Mouse (Mus musculus): ENCODE results near the gene Gfm2.
A peak's percentile ranks its signal among the peaks of the same experiment; 100 is the strongest.

Gfm2 gene

GRCm38 (mm10) chr13:97137466-97138400 lies at the start of gene Gfm2, which contains the start of gene Nsa2:
Gfm2 (plus strand) TSS chr13:97137937.
Nsa2 (minus strand) TSS chr13:97137937.
- TF ChIP-seq GATA4 (IDR thresholded peaks at IDR 0.05; ENCODE audit: insufficient replicate concordance, low read length): no peak

GRCm38 (mm10) chr13:97088183-97088582 lies 49.6 kb upstream of the Gfm2 start:
- no peak for TF ChIP-seq GATA4 (IDR thresholded peaks at IDR 0.05; ENCODE audit: insufficient replicate concordance, low read length)

DNA sequence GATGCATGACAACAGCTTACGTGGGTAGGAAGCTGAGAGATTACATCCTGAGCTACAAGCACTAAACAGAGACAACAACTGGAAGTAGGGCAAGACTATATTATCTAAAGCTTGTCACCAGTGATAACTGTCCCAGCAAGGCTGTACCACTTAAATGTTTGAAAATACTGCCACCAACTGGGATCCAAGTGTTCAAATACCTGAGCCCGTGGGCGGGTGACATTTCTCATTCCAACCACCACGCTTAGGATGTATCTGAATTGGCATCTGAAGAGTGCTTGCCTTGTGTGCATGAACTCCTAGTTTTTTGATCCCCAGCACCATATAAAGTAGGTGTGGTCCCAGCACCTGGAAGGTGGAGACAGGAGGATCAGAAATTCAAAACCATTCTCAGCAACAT lies 42.0 kb upstream of the Gfm2 start:
- TF ChIP-seq GATA4 (IDR thresholded peaks at IDR 0.05; ENCODE audit: insufficient replicate concordance, low read length): no peak

GRCm38 (mm10) chr13:97099187-97099852 lies 38.4 kb upstream of the Gfm2 start, which contains the start of gene Gm6169:
Gm6169 (minus strand) TSS chr13:97099237.
- TF ChIP-seq GATA4 (IDR thresholded peaks at IDR 0.05; ENCODE audit: insufficient replicate concordance, low read length): no peak

DNA sequence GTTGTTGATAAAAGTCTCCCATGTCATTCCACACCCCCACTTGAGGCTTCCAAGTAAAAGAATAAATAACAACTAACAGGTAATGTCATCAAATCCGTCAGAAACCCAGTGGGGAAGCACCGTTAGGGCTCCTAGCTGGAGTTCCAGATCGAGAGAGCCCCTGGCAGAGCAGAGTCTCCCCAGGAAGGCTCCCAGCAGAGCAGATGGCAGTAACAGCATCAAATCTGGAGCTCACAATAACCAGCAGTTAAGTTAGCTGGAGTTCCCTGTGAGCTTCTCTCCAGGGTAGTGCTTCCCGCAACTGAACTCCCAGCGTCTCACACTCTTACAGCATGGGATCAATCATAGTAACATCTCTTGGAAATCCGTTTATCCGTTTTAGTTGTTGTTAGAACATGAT lies 32.7 kb upstream of the Gfm2 start:
- no peak for TF ChIP-seq GATA4 (IDR thresholded peaks at IDR 0.05; ENCODE audit: insufficient replicate concordance, low read length)

DNA sequence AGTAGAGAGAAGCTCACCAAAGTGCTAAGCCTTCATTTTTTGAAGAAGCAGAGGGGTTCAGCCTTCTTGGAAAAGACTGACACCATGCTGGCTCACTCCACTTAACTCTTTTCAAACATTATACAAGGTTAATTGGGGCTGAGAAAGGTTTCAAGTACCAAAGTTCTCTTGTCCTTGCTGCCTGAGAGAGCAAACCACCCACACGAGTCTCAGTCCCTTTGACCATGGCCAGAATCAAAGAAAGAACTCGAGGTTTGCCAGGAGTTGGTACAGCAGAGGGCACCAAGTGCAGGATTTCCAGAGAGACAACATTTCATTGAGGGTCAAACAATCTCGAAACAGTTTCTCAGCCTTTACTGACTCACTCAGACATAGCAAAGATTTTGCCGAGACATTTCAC lies 28.7 kb upstream of the Gfm2 start:
- no peak for TF ChIP-seq GATA4 (IDR thresholded peaks at IDR 0.05; ENCODE audit: insufficient replicate concordance, low read length)

- no peak for TF ChIP-seq GATA4 (IDR thresholded peaks at IDR 0.05; ENCODE audit: insufficient replicate concordance, low read length)
Observed at GRCm38 (mm10) chr13:97121341-97121740, 16.4 kb upstream of the Gfm2 start.

GRCm38 (mm10) chr13:97142321-97142720 lies 4.6 kb downstream of the Gfm2 start:
- TF ChIP-seq GATA4 (IDR thresholded peaks at IDR 0.05; ENCODE audit: insufficient replicate concordance, low read length): no peak

DNA sequence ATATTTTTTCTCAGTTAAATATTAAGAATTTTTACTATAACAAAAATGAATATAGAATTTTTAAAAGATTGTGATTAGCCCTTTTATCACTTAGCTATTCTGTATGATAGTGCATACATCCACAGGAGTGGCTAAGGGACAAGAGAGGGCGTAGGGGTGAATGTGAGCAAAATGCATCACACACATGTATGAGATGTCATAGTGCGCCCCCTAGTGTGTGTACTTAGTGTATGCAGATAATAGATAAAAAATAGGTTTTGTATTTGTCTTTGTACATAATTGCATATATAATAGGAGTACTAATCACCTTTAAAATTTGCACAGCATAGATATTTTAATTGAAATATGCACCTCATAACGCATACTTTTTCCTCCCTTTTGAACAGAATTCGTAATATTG lies 8.1 kb downstream of the Gfm2 start:
- TF ChIP-seq GATA4 (IDR thresholded peaks at IDR 0.05; ENCODE audit: insufficient replicate concordance, low read length): no peak

GRCm38 (mm10) chr13:97175520-97176264 lies 38.0 kb downstream of the Gfm2 start:
- peak; percentile 76; the same call in 1 of the 2 replicates for TF ChIP-seq GATA4 (IDR thresholded peaks at IDR 0.05; ENCODE audit: insufficient replicate concordance, low read length)

DNA sequence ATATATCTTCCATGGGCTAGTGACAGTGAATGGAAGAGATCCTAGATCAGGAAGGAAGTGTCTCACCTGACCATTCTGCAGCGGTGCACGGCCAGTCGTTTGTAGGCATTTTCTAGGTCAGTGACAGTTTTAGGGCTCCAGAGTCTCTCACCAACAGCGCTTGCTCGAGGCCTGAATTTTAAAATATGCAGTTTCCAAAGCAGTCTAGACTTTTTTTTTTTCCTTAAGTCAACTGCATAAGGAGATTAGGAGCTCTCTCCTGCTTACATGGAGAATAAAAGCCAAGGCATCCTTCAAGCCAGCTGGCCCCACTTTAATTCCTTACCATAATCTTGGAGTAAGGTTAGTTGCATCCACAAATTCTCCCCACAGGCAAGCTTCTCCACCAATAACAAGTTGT lies 39.0 kb downstream of the Gfm2 start:
- TF ChIP-seq GATA4 (IDR thresholded peaks at IDR 0.05; ENCODE audit: insufficient replicate concordance, low read length): no peak

- no peak for TF ChIP-seq GATA4 (IDR thresholded peaks at IDR 0.05; ENCODE audit: insufficient replicate concordance, low read length)
Observed at GRCm38 (mm10) chr13:97178943-97179342, 41.2 kb downstream of the Gfm2 start.

GRCm38 (mm10) chr13:97180113-97180828 lies 42.5 kb downstream of the Gfm2 start:
- no peak for TF ChIP-seq GATA4 (IDR thresholded peaks at IDR 0.05; ENCODE audit: insufficient replicate concordance, low read length)

GRCm38 (mm10) chr13:97182821-97183220 lies 45.1 kb downstream of the Gfm2 start:
- TF ChIP-seq GATA4 (IDR thresholded peaks at IDR 0.05; ENCODE audit: insufficient replicate concordance, low read length): no peak

GRCm38 (mm10) chr13:97184168-97184567 lies 46.4 kb downstream of the Gfm2 start:
- TF ChIP-seq GATA4 (IDR thresholded peaks at IDR 0.05; ENCODE audit: insufficient replicate concordance, low read length): no peak

All from liver, adult (tissue).